Mouse (Mus musculus): Measurements from ENCODE around the gene Gm49601. TPM values are rescaled to one million over a fixed set of nuclear protein-coding genes. Genes with fewer than 3 reads are reported as not detected.

The Gm49601 gene
- total and polyA plus RNA-seq, 2 experiments from 2014 or later = 4.9 to 33.4 TPM

- Histone ChIP-seq H3K27me3 (ENCODE audit: insufficient read depth, low read length) (no peaks in the 10 kb centered on the region), H3K4me3 (ENCODE audit: low read depth, low read length) (no peak overlapping the region), H3K9ac (no peak overlapping the region), H3K4me1 (ENCODE audit: insufficient read depth) (no peaks in the 10 kb centered on the region), H3K36me3 (ENCODE audit: insufficient read depth) (no peaks in the 10 kb centered on the region), H3K27ac (ENCODE audit: low read depth, low read length) (no peak overlapping the region), H3K9me3 (ENCODE audit: low read length) (no peaks in the 10 kb centered on the region), H3K4me2 (ENCODE audit: low read depth) (no peak overlapping the region)
- WGBS = 72% methylated on average over 3 of the region's 3 CpGs
- DNase-seq = no peak
- ATAC-seq = no peak
- no peak for TF ChIP-seq CTCF (IDR thresholded peaks at IDR 0.05; ENCODE audit: low read depth)
These were observed 22.9 kb upstream of the Gm49601 start for GRCm38 (mm10) chr16:18649126-18649525.

GRCm38 (mm10) chr16:18645329-18645728 lies 19.1 kb upstream of the Gm49601 start:
- WGBS = 75% methylated on average over 6 of the region's 6 CpGs
- no peak for TF ChIP-seq CTCF (IDR thresholded peaks at IDR 0.05; ENCODE audit: low read depth)

DNA sequence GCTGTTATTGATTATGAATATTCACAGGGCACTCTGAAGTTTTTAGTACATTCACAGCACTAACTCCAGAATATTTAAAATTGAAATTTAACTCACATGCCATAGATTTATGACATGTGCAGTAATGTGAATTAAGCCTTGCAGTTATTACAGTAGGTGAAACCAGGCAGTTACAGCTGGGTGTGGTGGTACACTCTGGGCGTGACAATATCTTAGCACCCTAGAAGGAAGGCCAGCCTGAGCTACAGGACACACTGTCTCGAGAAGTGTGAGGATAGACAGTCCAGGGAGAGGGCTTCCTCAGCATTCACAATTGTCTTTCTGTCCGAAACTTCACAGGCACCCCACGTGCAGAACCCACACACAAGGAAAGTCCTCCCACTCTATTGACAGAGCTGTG lies 18.3 kb upstream of the Gm49601 start:
- H3K4me2 ChIP-seq (ENCODE audit: low read depth) = no peak overlapping the region
- no peaks in the 10 kb centered on the region for H3K27me3 ChIP-seq (ENCODE audit: insufficient read depth, low read length)
- no peak overlapping the region for H3K4me3 ChIP-seq (ENCODE audit: low read depth, low read length)
- WGBS = 77% methylated on average over 4 of the region's 4 CpGs
- no peaks in the 10 kb centered on the region for H3K4me1 ChIP-seq (ENCODE audit: insufficient read depth)
- ATAC-seq = no peak
- no peak for DNase-seq
- no peaks in the 10 kb centered on the region for H3K9me3 ChIP-seq (ENCODE audit: low read length)
- H3K9ac ChIP-seq = no peak overlapping the region
- no peaks in the 10 kb centered on the region for H3K36me3 ChIP-seq (ENCODE audit: insufficient read depth)
- H3K27ac ChIP-seq (ENCODE audit: low read depth, low read length) = no peak overlapping the region
- TF ChIP-seq CTCF (IDR thresholded peaks at IDR 0.05; ENCODE audit: low read depth) = no peak

More at GRCm38 (mm10) chr16:18645329-18645728, 19.1 kb upstream of the Gm49601 start:
- Histone ChIP-seq H3K4me3 (ENCODE audit: low read depth, low read length) (no peak overlapping the region), H3K36me3 (ENCODE audit: insufficient read depth) (no peaks in the 10 kb centered on the region), H3K9me3 (ENCODE audit: low read length) (no peaks in the 10 kb centered on the region), H3K4me2 (ENCODE audit: low read depth) (no peak overlapping the region), H3K9ac (no peak overlapping the region), H3K27ac (ENCODE audit: low read depth, low read length) (no peak overlapping the region), H3K27me3 (ENCODE audit: insufficient read depth, low read length) (no peaks in the 10 kb centered on the region), H3K4me1 (ENCODE audit: insufficient read depth) (no peaks in the 10 kb centered on the region)
- DNase-seq (no peak), ATAC-seq (no peak)

DNA sequence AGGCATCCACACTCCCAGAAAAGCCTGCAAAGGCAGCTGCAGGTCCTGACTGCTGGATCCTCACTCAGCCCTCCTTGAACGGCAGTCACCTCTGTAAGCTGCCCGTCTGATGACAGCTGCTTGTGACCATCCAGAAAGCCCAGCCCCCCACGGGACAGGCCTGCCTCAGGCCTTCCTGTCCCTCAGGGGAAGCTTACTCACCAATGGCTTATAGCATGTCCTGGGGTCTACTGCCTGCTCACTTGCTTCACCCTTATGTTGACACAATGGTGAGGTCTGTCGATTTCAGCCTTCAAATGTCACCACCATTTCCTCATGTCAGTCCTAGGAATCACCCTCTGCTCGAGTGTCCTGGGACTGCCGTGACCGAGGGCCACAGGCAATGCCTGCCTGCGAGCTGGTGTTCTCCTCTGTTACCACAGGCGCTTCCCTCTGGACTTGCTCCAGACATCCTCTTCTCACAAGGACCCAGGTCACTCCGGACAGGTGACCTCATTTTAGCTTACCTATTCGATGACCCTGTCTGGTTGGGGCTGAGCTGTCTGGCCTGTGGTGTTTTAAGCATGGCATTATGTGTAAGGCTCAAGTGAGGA lies 17.3 kb upstream of the Gm49601 start:
- DNase-seq (no peak), ATAC-seq (no peak)
- H3K27me3 ChIP-seq (ENCODE audit: insufficient read depth, low read length) = no peaks in the 10 kb centered on the region
- WGBS = 82% methylated on average over 11 of the region's 11 CpGs
- TF ChIP-seq CTCF (IDR thresholded peaks at IDR 0.05; ENCODE audit: low read depth) = no peak
- no peaks in the 10 kb centered on the region for H3K4me1 ChIP-seq (ENCODE audit: insufficient read depth)
- no peak overlapping the region for H3K4me2 ChIP-seq (ENCODE audit: low read depth)
- no peaks in the 10 kb centered on the region for H3K36me3 ChIP-seq (ENCODE audit: insufficient read depth)
- no peak overlapping the region for H3K27ac ChIP-seq (ENCODE audit: low read depth, low read length)
- H3K9ac ChIP-seq = no peak overlapping the region
- H3K9me3 ChIP-seq (ENCODE audit: low read length) = no peaks in the 10 kb centered on the region
- no peak overlapping the region for H3K4me3 ChIP-seq (ENCODE audit: low read depth, low read length)

- no peak for ATAC-seq
- Histone ChIP-seq H3K4me2 (ENCODE audit: low read depth) (no peak overlapping the region), H3K27me3 (ENCODE audit: insufficient read depth, low read length) (no peaks in the 10 kb centered on the region), H3K4me3 (ENCODE audit: low read depth, low read length) (no peak overlapping the region), H3K9me3 (ENCODE audit: low read length) (no peaks in the 10 kb centered on the region), H3K4me1 (ENCODE audit: insufficient read depth) (no peaks in the 10 kb centered on the region), H3K9ac (no peak overlapping the region), H3K36me3 (ENCODE audit: insufficient read depth) (no peaks in the 10 kb centered on the region), H3K27ac (ENCODE audit: low read depth, low read length) (no peak overlapping the region)
- 83% methylated on average over 4 of the region's 4 CpGs for WGBS
- DNase-seq = no peak
- no peak for TF ChIP-seq CTCF (IDR thresholded peaks at IDR 0.05; ENCODE audit: low read depth)
These were observed 16.7 kb upstream of the Gm49601 start for GRCm38 (mm10) chr16:18642897-18643296.

GRCm38 (mm10) chr16:18642291-18642690 lies 16.1 kb upstream of the Gm49601 start:
- DNase-seq = no peak
- ATAC-seq = no peak
- no peaks in the 10 kb centered on the region for H3K27me3 ChIP-seq (ENCODE audit: insufficient read depth, low read length)

GRCm38 (mm10) chr16:18639382-18639929 lies 13.2 kb upstream of the Gm49601 start:
- H3K27ac ChIP-seq (ENCODE audit: low read depth, low read length) = no peak overlapping the region
- no peak for TF ChIP-seq CTCF (IDR thresholded peaks at IDR 0.05; ENCODE audit: low read depth)

More at GRCm38 (mm10) chr16:18642291-18642690, 16.1 kb upstream of the Gm49601 start:
- H3K9me3 ChIP-seq (ENCODE audit: low read length) = no peaks in the 10 kb centered on the region
- H3K36me3 ChIP-seq (ENCODE audit: insufficient read depth) = no peaks in the 10 kb centered on the region
- no peak overlapping the region for H3K27ac ChIP-seq (ENCODE audit: low read depth, low read length)
- TF ChIP-seq CTCF (IDR thresholded peaks at IDR 0.05; ENCODE audit: low read depth) = no peak
- H3K9ac ChIP-seq = no peak overlapping the region
- no peak overlapping the region for H3K4me3 ChIP-seq (ENCODE audit: low read depth, low read length)
- H3K4me1 ChIP-seq (ENCODE audit: insufficient read depth) = no peaks in the 10 kb centered on the region
- no peak overlapping the region for H3K4me2 ChIP-seq (ENCODE audit: low read depth)
- 49% methylated on average over 7 of the region's 7 CpGs for WGBS

More at GRCm38 (mm10) chr16:18639382-18639929, 13.2 kb upstream of the Gm49601 start:
- ATAC-seq (no peak), DNase-seq (no peak)
- H3K27me3 ChIP-seq (ENCODE audit: insufficient read depth, low read length) = no peaks in the 10 kb centered on the region
- no peak overlapping the region for H3K9ac ChIP-seq
- H3K9me3 ChIP-seq (ENCODE audit: low read length) = no peaks in the 10 kb centered on the region
- no peaks in the 10 kb centered on the region for H3K36me3 ChIP-seq (ENCODE audit: insufficient read depth)
- no peak overlapping the region for H3K4me2 ChIP-seq (ENCODE audit: low read depth)
- H3K4me3 ChIP-seq (ENCODE audit: low read depth, low read length) = no peak overlapping the region
- no peaks in the 10 kb centered on the region for H3K4me1 ChIP-seq (ENCODE audit: insufficient read depth)
- 87% methylated on average over 1 of the region's 1 CpGs for WGBS

Data from forebrain, postnatal 0 days (tissue).